Mouse (Mus musculus) gastrocnemius, adult 2 months (tissue): ENCODE data around the gene Rab25. TPM values are rescaled to one million over a fixed set of nuclear protein-coding genes. Genes with fewer than 3 reads are reported as not detected.
A peak's percentile ranks its signal among the peaks of the same experiment; 100 is the strongest.

ENCODE experiments used
- DNase-seq: peaks from one replicate; pipeline ENCODE4 v3.0.0; 2022
- H3K27ac ChIP-seq: fragments of 200-600 bp; 2 replicates; pipeline ENCODE4 v1.8.1; 2022; ENCODE audit warnings: mild to moderate bottlenecking
- H3K4me3 ChIP-seq: fragments of 200-600 bp; 2 replicates; pipeline ENCODE4 v1.8.1; 2022; ENCODE audit warnings: mild to moderate bottlenecking, moderate library complexity
- CTCF ChIP-seq: fragments of 200-600 bp; IDR thresholded peaks from 2 replicates; pipeline ENCODE4 v1.8.1; 2022; ENCODE audit warnings: antibody characterized with exemption, mild to moderate bottlenecking, moderate library complexity
- intact Hi-C: fragments of 180-260 bp; cut with DNase I; formaldehyde crosslinking; loops from one replicate; pipeline ENCODE4 v1.15.1; 2025
- total RNA-seq, 2 experiments: library from RNA; stranded (reverse); gene quantifications; 2 replicates each; pipeline ENCODE4 v1.2.3; 2021

Gene Rab25
- total RNA-seq, 2 experiments from 2014 or later: not detected

DNA sequence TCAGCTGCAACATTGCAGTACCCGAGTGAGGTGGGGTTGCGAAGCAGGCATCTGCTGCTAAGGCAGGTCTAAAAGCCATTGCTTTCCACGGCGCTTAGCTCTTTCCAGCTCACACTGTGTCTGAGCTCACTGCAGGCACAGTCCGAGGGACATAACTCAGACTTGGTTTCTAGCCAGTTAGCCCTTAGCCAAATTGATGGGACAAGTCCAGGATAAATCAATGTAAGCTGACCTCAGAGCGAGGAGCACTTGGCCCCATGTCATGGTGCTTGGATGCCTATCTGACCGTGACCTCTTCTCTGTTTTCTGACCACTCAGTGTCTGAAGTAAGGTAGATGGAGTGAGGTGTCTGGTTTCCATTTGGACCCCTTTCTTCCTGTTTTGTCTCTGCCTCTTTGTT lies 15.9 kb upstream of the Rab25 start:
- TF ChIP-seq CTCF: no peak
- no peak for DNase-seq
- no peak overlapping the region for H3K4me3 ChIP-seq
- intact Hi-C loops: no loop called here
- peak overlapping the region; percentile 49 for H3K27ac ChIP-seq

DNA sequence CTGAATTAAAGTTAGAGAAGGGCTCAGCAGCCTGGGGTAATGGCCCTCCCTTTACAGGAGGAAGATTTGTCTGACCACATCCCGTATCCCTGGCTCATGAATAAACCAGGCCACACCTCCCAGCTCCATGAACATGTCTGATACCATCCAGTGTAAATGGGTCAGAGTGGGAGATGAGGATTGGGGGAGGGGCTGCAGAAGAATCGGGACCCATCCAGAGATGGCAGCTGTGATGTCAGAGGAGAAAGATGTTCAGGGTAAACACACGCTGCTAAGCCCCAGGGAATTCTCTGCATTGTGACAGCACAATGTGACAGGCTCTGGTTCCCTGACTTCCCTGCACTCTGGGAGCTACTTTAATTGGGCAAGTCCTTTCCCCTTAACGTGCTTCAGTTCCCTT lies 15.3 kb upstream of the Rab25 start:
- intact Hi-C loops: no loop called here
- no peak for DNase-seq
- H3K27ac ChIP-seq: peak overlapping the region; percentile 49
- H3K4me3 ChIP-seq: no peak overlapping the region
- no peak for TF ChIP-seq CTCF

- Histone ChIP-seq H3K27ac (no peak overlapping the region), H3K4me3 (no peak overlapping the region)
- DNase-seq: no peak
- intact Hi-C loops: no loop called here
- no peak for TF ChIP-seq CTCF
Observed at GRCm38 (mm10) chr3:88561989-88562388, 13.9 kb upstream of the Rab25 start.

- no peak overlapping the region for H3K4me3 ChIP-seq
- TF ChIP-seq CTCF: no peak
- no peak overlapping the region for H3K27ac ChIP-seq
- DNase-seq: no peak
- intact Hi-C loops: no loop called here
Observed at GRCm38 (mm10) chr3:88559596-88559995, 11.5 kb upstream of the Rab25 start.

DNA sequence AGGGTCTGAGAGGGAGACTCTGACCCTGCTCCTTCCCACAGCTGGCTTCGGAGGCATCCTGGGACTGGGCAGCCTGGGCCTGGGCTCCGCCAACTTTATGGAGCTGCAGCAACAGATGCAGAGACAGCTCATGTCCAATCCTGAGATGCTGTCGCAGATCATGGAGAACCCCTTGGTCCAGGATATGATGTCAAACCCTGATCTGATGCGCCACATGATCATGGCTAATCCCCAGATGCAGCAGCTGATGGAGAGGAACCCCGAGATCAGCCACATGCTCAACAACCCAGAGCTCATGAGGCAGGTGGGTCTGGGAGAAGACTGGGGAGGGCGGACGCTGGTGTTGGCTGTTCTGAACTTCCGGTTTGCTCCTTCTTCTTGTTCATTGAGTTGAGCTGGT lies 8.5 kb upstream of the Rab25 start:
- no peak overlapping the region for H3K27ac ChIP-seq
- no peak for DNase-seq
- intact Hi-C loops: no loop called here
- TF ChIP-seq CTCF: no peak
- H3K4me3 ChIP-seq: no peak overlapping the region

DNA sequence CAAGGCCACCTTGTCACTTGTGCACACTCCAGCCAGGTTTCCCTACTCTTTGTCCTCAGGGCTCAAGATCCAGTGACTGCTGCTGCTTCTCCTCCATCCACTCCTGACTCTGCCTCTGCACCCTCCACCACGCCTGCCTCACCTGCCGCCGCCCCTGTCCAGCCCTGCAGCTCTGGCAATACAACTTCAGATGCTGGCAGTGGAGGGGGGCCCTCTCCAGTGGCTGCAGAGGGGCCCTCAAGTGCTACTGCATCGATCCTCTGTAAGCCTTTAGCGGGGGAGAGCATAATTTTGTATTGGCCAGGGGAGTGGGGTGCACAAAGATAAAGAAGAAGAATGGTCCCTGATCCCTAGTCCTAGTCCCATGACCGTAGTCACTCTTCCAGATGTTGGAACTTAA lies 7.6 kb upstream of the Rab25 start:
- intact Hi-C loops: no loop called here
- no peak for DNase-seq
- H3K4me3 ChIP-seq: no peak overlapping the region
- TF ChIP-seq CTCF: no peak
- no peak overlapping the region for H3K27ac ChIP-seq

DNA sequence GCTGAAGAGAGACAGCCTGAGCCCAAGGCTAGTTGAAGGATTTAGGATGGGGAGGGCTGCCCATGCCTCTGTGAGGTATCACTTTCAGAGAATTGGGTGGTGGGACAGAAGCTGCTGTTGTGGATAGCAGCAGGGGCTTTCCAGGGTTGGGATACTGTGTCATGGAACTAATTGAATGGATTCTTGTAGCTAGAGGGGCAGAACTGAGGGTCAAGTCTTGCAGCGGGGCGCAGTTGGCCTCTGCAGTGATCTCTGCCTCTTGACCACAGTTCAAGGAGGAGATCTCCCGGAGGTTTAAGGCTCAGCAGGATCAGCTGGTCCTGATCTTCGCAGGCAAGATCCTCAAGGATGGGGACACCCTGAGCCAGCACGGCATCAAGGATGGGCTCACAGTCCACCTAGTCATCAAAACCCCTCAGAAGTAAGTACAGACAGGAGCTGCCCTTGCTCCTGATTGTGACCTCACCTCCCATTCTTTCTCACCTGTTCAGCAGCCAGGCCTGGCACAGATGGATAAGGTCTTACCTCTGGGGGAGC lies 7.0 kb upstream of the Rab25 start:
- peak overlapping the region; percentile 92 for H3K4me3 ChIP-seq
- TF ChIP-seq CTCF: no peak
- H3K27ac ChIP-seq: no peak overlapping the region
- DNase-seq: no peak
- intact Hi-C loops: no loop called here

DNA sequence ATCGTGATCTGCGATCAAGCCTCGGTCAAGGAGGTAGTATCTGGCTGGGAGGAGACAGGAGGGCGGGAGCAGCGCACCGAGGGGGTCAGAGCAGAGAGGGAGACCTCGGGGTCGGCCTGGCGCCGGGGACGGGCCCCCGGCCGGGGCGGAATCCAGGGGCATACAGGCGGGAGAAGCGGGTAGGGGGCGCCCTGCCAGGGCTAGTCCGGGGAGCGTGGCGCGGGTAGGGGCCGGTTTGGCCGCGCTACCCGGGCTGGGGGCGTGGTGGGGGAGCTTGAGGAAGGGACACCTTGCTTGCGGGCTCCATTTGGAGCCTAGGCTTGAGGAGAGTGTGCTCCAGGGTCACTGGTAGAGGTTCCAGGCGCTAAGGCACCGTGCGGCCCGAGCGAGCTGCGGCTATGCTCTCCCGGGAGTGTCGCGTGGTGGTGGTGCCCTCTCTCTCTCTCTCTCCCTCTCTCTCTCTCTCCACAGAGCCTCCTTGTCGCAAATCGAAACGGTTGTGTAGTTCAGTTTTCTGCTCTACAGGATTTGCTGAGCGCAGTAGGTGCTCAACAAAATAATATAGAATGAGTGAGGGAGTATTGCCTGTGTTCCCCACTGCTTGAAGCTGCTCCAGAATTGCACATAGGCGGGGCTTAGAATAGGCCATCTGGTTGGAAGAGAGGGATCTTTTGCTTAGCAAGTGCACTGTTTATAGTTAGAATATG lies 5.9 kb upstream of the Rab25 start:
- Histone ChIP-seq H3K4me3 (peak overlapping the region; percentile 92), H3K27ac (peak overlapping the region; percentile 99)
- intact Hi-C loops: no loop called here
- no peak for TF ChIP-seq CTCF
- DNase-seq: no peak

- H3K4me3 ChIP-seq: peak within 1 kb of the TSS; percentile 92
- peak; percentile 93 for TF ChIP-seq CTCF
- H3K27ac ChIP-seq: peak within 1 kb of the TSS; percentile 99
- peak; percentile 96 for DNase-seq
- intact Hi-C loops: no loop called here
Observed at GRCm38 (mm10) chr3:88553525-88553879, 5.4 kb upstream of the Rab25 start, which contains the start of gene Ubqln4. Ubqln4 (plus strand) TSS chr3:88553758.

DNA sequence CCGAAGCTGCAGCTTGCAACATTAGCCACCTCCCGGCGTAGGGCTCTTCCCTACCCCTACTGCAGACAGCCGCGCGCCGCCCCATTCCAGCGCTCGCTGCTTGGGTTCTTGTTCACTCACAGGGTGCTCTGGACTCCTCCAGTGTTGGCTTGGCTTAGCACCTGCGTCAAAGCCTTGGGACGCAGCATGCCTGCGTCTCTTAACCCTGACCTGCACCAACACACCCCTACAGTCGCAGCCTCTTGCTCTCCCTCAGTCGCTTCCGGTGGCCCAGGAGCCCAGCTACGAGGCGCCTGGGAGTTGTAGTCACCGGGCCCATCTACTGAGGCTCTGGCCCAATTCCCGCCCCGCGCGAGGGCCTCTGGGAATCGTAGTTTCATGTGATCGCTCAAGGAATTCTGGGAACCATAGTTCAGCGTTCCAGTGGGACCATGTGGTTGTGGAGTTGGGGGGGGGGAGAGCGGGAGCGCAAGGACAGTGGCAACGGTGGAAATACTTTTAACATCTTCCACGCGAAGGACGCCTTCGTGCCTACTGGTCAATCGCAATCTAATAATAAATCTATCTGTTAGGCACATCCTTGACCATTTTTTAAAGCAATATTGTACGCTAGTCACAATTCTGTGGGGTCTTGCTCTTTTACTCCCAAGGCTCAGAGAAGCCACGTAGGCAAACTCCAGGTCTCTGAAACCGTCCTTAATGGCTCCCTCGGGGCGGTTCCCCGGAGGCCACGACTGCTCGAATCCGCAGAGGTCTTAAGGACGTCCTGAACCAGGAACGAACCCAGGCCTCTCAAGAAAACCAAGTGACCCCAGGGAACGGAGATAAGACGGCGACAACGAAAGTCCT lies 4.8 kb upstream of the Rab25 start, which contains the start of gene Lamtor2:
Lamtor2 (minus strand) TSS at position 399 of the 849 bp plus-strand sequence.
- intact Hi-C loops: no loop called here
- Histone ChIP-seq H3K4me3 (peak within 1 kb of the TSS; percentile 92), H3K27ac (peak within 1 kb of the TSS; percentile 99)
- no peak for TF ChIP-seq CTCF
- peak; percentile 99 for DNase-seq

- Histone ChIP-seq H3K4me3 (peak overlapping the region; percentile 92), H3K27ac (peak overlapping the region; percentile 99)
- TF ChIP-seq CTCF: no peak
- DNase-seq: no peak
- intact Hi-C loops: no loop called here
Observed at GRCm38 (mm10) chr3:88552082-88552645, 4.1 kb upstream of the Rab25 start.

DNA sequence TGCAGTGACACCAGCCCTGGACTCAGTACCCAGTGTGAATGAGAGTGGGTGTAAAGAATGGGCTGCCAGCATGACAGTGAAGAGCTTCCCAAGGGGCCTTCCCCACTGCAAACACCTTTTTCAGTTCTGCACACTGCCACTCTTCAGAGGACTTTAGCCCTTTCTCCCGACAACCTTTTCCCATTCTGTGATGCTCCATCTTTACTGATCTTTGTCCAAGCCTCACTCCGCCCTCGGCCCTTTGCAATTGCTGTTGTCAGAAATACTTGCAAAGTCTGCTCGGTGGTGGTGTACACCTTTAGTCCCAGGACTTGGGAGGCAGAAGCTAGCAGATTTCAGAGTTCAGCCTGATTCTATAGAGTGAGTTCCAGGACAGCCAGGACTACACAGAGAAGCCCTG lies 3.5 kb upstream of the Rab25 start:
- Histone ChIP-seq H3K27ac (peak overlapping the region; percentile 99), H3K4me3 (peak overlapping the region; percentile 92)
- intact Hi-C loops: no loop called here
- no peak for DNase-seq
- no peak for TF ChIP-seq CTCF
